Mouse (Mus musculus): Measurements from ENCODE around the gene Acot1. TPM values are rescaled to one million over a fixed set of nuclear protein-coding genes. Genes with fewer than 3 reads are reported as not detected.
A peak's percentile ranks its signal among the peaks of the same experiment; 100 is the strongest.

The Acot1 gene
- total and polyA plus RNA-seq, 3 experiments, result 0.42 TPM; not detected in 2

- Histone ChIP-seq H3K4me1 (ENCODE audit: control insufficient read depth in 1 of 2, insufficient read depth in 2 of 2) (no peaks in the 10 kb centered on the region), H3K27ac (ENCODE audit: insufficient read depth, low read depth) (no peak overlapping the region), H3K9ac (ENCODE audit: insufficient read depth, low read depth) (no peak overlapping the region), H3K79me2 (replicated peaks; ENCODE audit: control insufficient read depth, extremely low read depth, insufficient read depth, poor library complexity, severe bottlenecking) (no peaks in the 10 kb centered on the region), H3K4me2 (ENCODE audit: insufficient read depth, low read depth, poor library complexity, severe bottlenecking) (no peak overlapping the region), H3K27me3 (replicated peaks) (no peaks in the 10 kb centered on the region), H3K36me3 (replicated peaks in 1 of 2; ENCODE audit: control insufficient read depth in 1 of 2, insufficient read depth in 1 of 2, low read length in 1 of 2) (no peaks in the 10 kb centered on the region), H3K9me3 (replicated peaks; ENCODE audit: low read length) (peaks cover 2% of the 10 kb centered on the region), H3K4me3 (replicated peaks in 1 of 3; ENCODE audit: low read depth in 2 of 3, low read length in 2 of 3, poor library complexity in 1 of 3) (no peak overlapping the region)
- TF ChIP-seq ZMIZ1 (IDR thresholded peaks at IDR 0.05; ENCODE audit: low read depth, low read length), result no peak
- TF ChIP-seq UBTF (IDR thresholded peaks at IDR 0.05; ENCODE audit: low read depth, low read length), result no peak
- TF ChIP-seq POLR2AphosphoS2 (IDR thresholded peaks at IDR 0.05; ENCODE audit: low read depth, low read length), result no peak
- TF ChIP-seq PAX5 (IDR thresholded peaks at IDR 0.05; ENCODE audit: low read length), result no peak
- TF ChIP-seq MEF2A (IDR thresholded peaks at IDR 0.05; ENCODE audit: borderline replicate concordance, low read depth, low read length), result no peak
- DNase-seq (ENCODE audit: extremely low read depth), result no peak
- in situ Hi-C loops (cut with MboI; ENCODE audit: low pct_ligation_motif_present, low pct_unique_long_range_greater_than_20kb, low sequenced_read_pairs) (loop anchor here (25.0 kb wide), 2 partner anchors 100 to 275 kb away; partner anchors contain the start of gene Riox1), dilution Hi-C loops (cut with MboI; ENCODE audit: extremely low pct_ligation_motif_present, extremely low pct_unique_long_range_greater_than_20kb, low sequenced_read_pairs) (no loop called here)
These were observed 53.0 kb downstream of the Acot1 start for GRCm38 (mm10) chr12:84062336-84062735.

- H3K79me2 ChIP-seq (replicated peaks; ENCODE audit: control insufficient read depth, extremely low read depth, insufficient read depth, poor library complexity, severe bottlenecking), result no peaks in the 10 kb centered on the region
- no peak overlapping the region for H3K4me3 ChIP-seq (replicated peaks in 1 of 3; ENCODE audit: low read depth in 2 of 3, low read length in 2 of 3, poor library complexity in 1 of 3)
- dilution Hi-C loops (cut with MboI; ENCODE audit: extremely low pct_ligation_motif_present, extremely low pct_unique_long_range_greater_than_20kb, low sequenced_read_pairs), result no loop called here
- TF ChIP-seq POLR2AphosphoS2 (IDR thresholded peaks at IDR 0.05; ENCODE audit: low read depth, low read length), result no peak
- TF ChIP-seq CTCF (conservative IDR thresholded peaks at IDR 0.05 in 1 of 2, IDR thresholded peaks at IDR 0.05 in 1 of 2; ENCODE audit: low read depth in 2 of 2, low read length in 2 of 2), result peak; percentile 20 to 52; a peak in 2 of 4 replicates
- TF ChIP-seq KAT2A (IDR thresholded peaks at IDR 0.05; ENCODE audit: insufficient replicate concordance, low read length), result no peak
- no peak for TF ChIP-seq JUN (IDR thresholded peaks at IDR 0.05; ENCODE audit: insufficient read depth, low read depth, low read length)
- TF ChIP-seq POLR2A (IDR thresholded peaks at IDR 0.05; ENCODE audit: low read depth, low read length), result no peak
- no peak for TF ChIP-seq CHD2 (IDR thresholded peaks at IDR 0.05; ENCODE audit: low read length)
- no peak for TF ChIP-seq EP300 (IDR thresholded peaks at IDR 0.05; ENCODE audit: low read length)
- peak; percentile 10; the same call in 1 of the 2 replicates for TF ChIP-seq SMC3 (IDR thresholded peaks at IDR 0.05; ENCODE audit: low read depth, low read length)
- no peak for TF ChIP-seq HCFC1 (IDR thresholded peaks at IDR 0.05; ENCODE audit: low read depth, low read length)
- no peak for TF ChIP-seq MXI1 (IDR thresholded peaks at IDR 0.05; ENCODE audit: low read depth, low read length)
- TF ChIP-seq ZMIZ1 (IDR thresholded peaks at IDR 0.05; ENCODE audit: low read depth, low read length), result no peak
- TF ChIP-seq ZNF384 (IDR thresholded peaks at IDR 0.05; ENCODE audit: low read depth, low read length), result no peak
- no peak for TF ChIP-seq UBTF (IDR thresholded peaks at IDR 0.05; ENCODE audit: low read depth, low read length)
- TF ChIP-seq USF2 (conservative IDR thresholded peaks at IDR 0.05; ENCODE audit: low read depth, low read length), result no peak
- TF ChIP-seq RCOR1 (conservative IDR thresholded peaks at IDR 0.05; ENCODE audit: low read depth, low read length), result no peak
- peak; percentile 42 for TF ChIP-seq RAD21 (IDR thresholded peaks at IDR 0.05; ENCODE audit: low read depth, low read length)
- no peaks in the 10 kb centered on the region for H3K4me1 ChIP-seq (ENCODE audit: control insufficient read depth in 1 of 2, insufficient read depth in 2 of 2)
- H3K36me3 ChIP-seq (replicated peaks in 1 of 2; ENCODE audit: control insufficient read depth in 1 of 2, insufficient read depth in 1 of 2, low read length in 1 of 2), result no peaks in the 10 kb centered on the region
- H3K4me2 ChIP-seq (ENCODE audit: insufficient read depth, low read depth, poor library complexity, severe bottlenecking), result no peak overlapping the region
- H3K9ac ChIP-seq (ENCODE audit: insufficient read depth, low read depth), result no peak overlapping the region
- in situ Hi-C loops (cut with MboI; ENCODE audit: low pct_ligation_motif_present, low pct_unique_long_range_greater_than_20kb, low sequenced_read_pairs), result loop anchor here (25.0 kb wide), 2 partner anchors 101 to 276 kb away; partner anchors contain the start of gene Riox1
- H3K27ac ChIP-seq (ENCODE audit: insufficient read depth, low read depth), result no peak overlapping the region
- peak; percentile 6 for DNase-seq (ENCODE audit: extremely low read depth)
- peaks cover 2% of the 10 kb centered on the region for H3K9me3 ChIP-seq (replicated peaks; ENCODE audit: low read length)
- H3K27me3 ChIP-seq (replicated peaks), result no peaks in the 10 kb centered on the region
These were observed 53.9 kb downstream of the Acot1 start for GRCm38 (mm10) chr12:84063228-84063627.

All from CH12.LX (cell line).